Mouse (Mus musculus) liver, postnatal 0 days (tissue): ENCODE data around the gene Mybbp1a.

Experiments used
- CTCF ChIP-seq: sonication (generic); IDR thresholded peaks from 2 replicates; pipeline ENCODE4 v1.5.1; 2016; ENCODE audit warnings: antibody characterized with exemption, low read depth
- EP300 ChIP-seq: IDR thresholded peaks from 2 replicates; pipeline ENCODE4 v1.6.1; 2016; ENCODE audit warnings: antibody characterized with exemption, low read depth, mild to moderate bottlenecking

GRCm38 (mm10) chr11:72425201-72425600 lies 16.0 kb upstream of the Mybbp1a start:
- TF ChIP-seq CTCF (no peak), EP300 (no peak)
